Mouse (Mus musculus) lung, postnatal 0 days (tissue): ENCODE data around the gene Sec14l1.
"Not testable (repeated sequence)": the region's sequence is repeated elsewhere in the genome, so short reads cannot be mapped to it uniquely, and the experiment has no call there.

ENCODE experiments used
- CTCF ChIP-seq: IDR thresholded peaks from 2 replicates; pipeline ENCODE4 v1.5.1; 2016; ENCODE audit warnings: antibody characterized with exemption, mild to moderate bottlenecking
- EP300 ChIP-seq: IDR thresholded peaks from 2 replicates; pipeline ENCODE4 v1.6.1; 2016; ENCODE audit warnings: antibody characterized with exemption, mild to moderate bottlenecking, control low read depth

DNA sequence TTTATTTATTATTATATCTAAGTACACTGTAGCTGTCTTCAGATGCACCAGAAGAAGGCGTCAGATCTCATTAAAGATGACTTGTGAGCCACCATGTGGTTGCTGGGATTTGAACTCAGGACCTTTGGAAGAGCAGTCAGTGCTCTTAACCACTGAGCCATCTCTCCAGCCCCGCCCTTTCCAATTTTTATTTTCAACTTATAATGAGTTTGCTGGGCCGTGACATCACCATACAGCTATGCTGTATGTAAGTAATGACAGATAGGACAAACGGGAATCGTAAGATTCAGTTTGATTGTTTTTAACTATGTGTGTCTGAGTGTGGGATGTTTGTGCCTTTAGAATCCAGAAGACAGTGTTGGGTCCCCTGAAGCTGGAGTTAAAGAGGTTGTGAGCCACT lies 49.4 kb upstream of the Sec14l1 start:
- TF ChIP-seq CTCF, EP300: not testable (repeated sequence)
